Mouse (Mus musculus) heart, postnatal 0 days (tissue): ENCODE data around the gene Tfpi. TPM values are rescaled to one million over a fixed set of nuclear protein-coding genes. Genes with fewer than 3 reads are reported as not detected.
A peak's percentile ranks its signal among the peaks of the same experiment; 100 is the strongest.

Experiments used
- ATAC-seq: fragments of 200-750 bp; cut with Nextera tagmentation; 2 replicates; pipeline ENCODE4 v1.8.0; 2017; ENCODE audit warnings: low read depth, moderate number of reproducible peaks, moderate library complexity; ENCODE audit not compliant: insufficient read depth
- DNase-seq: peaks from one replicate; pipeline ENCODE4 v3.0.0-alpha.2; 2016; ENCODE audit warnings: low spot score
- H3K27ac ChIP-seq: fragments of 300-500 bp; sonication (generic); 2 replicates; pipeline ENCODE4 v1.5.1; 2014; ENCODE audit warnings: low read depth, mild to moderate bottlenecking
- H3K27me3 ChIP-seq: fragments of 300-500 bp; sonication (generic); 2 replicates; pipeline ENCODE4 v1.6.1; 2014; ENCODE audit warnings: low read length, mixed read lengths; ENCODE audit not compliant: control insufficient read depth, insufficient read depth
- H3K36me3 ChIP-seq: fragments of 300-500 bp; sonication (generic); replicated peaks from 2 replicates; pipeline ENCODE4 v1.6.1; 2014; ENCODE audit warnings: low read length, mixed read lengths; ENCODE audit not compliant: control insufficient read depth, insufficient read depth
- H3K4me1 ChIP-seq: fragments of 300-500 bp; sonication (generic); 2 replicates; pipeline ENCODE4 v1.6.1; 2014; ENCODE audit warnings: antibody characterized with exemption; ENCODE audit not compliant: control insufficient read depth, insufficient read depth
- H3K4me2 ChIP-seq: fragments of 300-500 bp; sonication (generic); 2 replicates; pipeline ENCODE4 v1.6.1; 2014; ENCODE audit warnings: low read depth, mild to moderate bottlenecking, low read length, moderate library complexity
- H3K4me3 ChIP-seq: fragments of 300-500 bp; sonication (generic); 2 replicates; pipeline ENCODE4 v1.5.1; 2014; ENCODE audit warnings: low read depth, low read length
- H3K9ac ChIP-seq: fragments of 300-500 bp; sonication (generic); replicated peaks from 2 replicates; pipeline ENCODE4 v1.6.1; 2014; ENCODE audit warnings: low read depth, low read length, mixed read lengths
- H3K9me3 ChIP-seq: fragments of 300-500 bp; sonication (generic); replicated peaks from 2 replicates; pipeline ENCODE4 v1.6.1; 2016; ENCODE audit warnings: low read length; ENCODE audit not compliant: control insufficient read depth
- CTCF ChIP-seq: IDR thresholded peaks from 2 replicates; pipeline ENCODE4 v1.5.1; 2016; ENCODE audit warnings: antibody characterized with exemption, control low read depth, low read depth
- EP300 ChIP-seq: IDR thresholded peaks from 2 replicates; pipeline ENCODE4 v1.6.1; 2016; ENCODE audit warnings: antibody characterized with exemption, low read depth
- WGBS: fragments of 180-500 bp; shearing (Covaris S2); extraction: QIAGEN DNeasy Blood & Tissue Kit; methylation state at CpG from one replicate; pipeline ENCODE4 v1.1.7; 2014; 5-methylcytosine and 5-hydroxymethylcytosine counted together
- polyA plus RNA-seq: library from polyadenylated mRNA; unstranded; fragments of >200 nt; fragmentation: Nextera tagmentation; extraction: Ambion mirVana; gene quantifications from 2 replicates; pipeline ENCODE4 v1.2.1, GENCODE M21; 2015
- total RNA-seq: library from RNA; depleted of rRNA; stranded (reverse); fragments of >200 nt; gene quantifications from 2 replicates; pipeline ENCODE4 v1.2.3, GENCODE M21; 2014; ENCODE audit warnings: low replicate concordance; rRNA removed

Tfpi gene
- total RNA-seq (55.2 and 58.1 TPM in 2 replicates), polyA plus RNA-seq (58.4 and 59.5 TPM in 2 replicates)

GRCm38 (mm10) chr2:84476577-84476976 is at the start of gene Tfpi:
TSS of gene Tfpi (minus strand) at chr2:84476775.
- Histone ChIP-seq H3K36me3 (0 out of 2 replicates have a peak, but pooled peaks cover 9% of the 10 kb centered on the region), H3K27me3 (no peaks in the 10 kb centered on the region), H3K4me2 (peak within 1 kb of the TSS; percentile 67), H3K4me3 (peak within 1 kb of the TSS; percentile 47), H3K9me3 (no peaks in the 10 kb centered on the region), H3K4me1 (peaks cover 27% of the 10 kb centered on the region), H3K27ac (peak within 1 kb of the TSS; percentile 89), H3K9ac (peak within 1 kb of the TSS; percentile 55)
- peak; percentile 72 for DNase-seq
- 9% methylated on average over 4 of the region's 4 CpGs for WGBS
- peak; percentile 63; the same call in 1 of the 2 replicates for TF ChIP-seq EP300
- no peak for TF ChIP-seq CTCF
- ATAC-seq = peak; percentile 80

DNA sequence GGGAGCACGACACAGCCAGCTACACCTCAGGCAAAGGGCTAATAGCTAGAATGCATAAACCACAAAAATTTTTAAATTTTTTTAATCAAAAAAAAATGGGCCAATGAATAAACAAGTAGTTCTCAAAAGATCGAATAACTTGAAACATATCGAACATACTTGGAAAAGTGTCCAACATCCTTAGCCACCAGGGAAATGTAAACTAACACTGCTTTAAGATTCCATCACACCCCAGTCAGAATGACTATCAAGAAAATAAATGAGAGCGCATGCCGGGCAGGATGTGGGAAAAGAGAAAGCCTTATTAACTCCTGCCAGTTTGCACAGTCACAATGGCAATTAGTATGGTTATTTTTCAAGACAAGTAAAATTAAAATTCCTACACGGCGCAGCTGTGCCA is 49.6 kb upstream of the Tfpi start:
- DNase-seq = no peak
- H3K27me3 ChIP-seq = no peaks in the 10 kb centered on the region
- no peak overlapping the region for H3K9ac ChIP-seq
- no peak for TF ChIP-seq CTCF
- no peak for TF ChIP-seq EP300
- H3K4me1 ChIP-seq = no peaks in the 10 kb centered on the region
- 74% methylated on average over 7 of the region's 7 CpGs for WGBS
- H3K36me3 ChIP-seq = no peaks in the 10 kb centered on the region
- no peaks in the 10 kb centered on the region for H3K9me3 ChIP-seq
- H3K27ac ChIP-seq = no peak overlapping the region
- ATAC-seq = no peak
- no peak overlapping the region for H3K4me2 ChIP-seq
- no peak overlapping the region for H3K4me3 ChIP-seq

DNA sequence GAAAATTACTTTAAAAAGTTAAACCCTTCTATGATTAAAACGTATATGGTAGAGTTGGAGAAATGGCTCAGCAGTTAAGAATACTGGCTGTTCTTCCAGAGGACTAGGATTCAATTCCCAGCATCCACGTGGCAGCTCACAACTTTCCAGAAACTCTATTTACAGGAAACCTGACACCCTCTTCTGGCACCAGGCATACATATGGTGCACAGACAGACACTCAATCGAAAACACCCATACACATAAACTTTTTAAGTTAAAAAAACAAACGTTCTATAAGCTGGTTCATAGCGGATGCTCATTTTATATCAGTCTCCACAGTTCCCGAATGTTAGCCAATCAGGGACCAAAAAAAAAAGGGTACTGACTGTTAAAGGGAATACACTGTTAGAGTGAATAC is 49.2 kb upstream of the Tfpi start:
- no peak overlapping the region for H3K4me2 ChIP-seq
- H3K27ac ChIP-seq = no peak overlapping the region
- no peak for TF ChIP-seq CTCF
- no peak for TF ChIP-seq EP300
- WGBS = 76% methylated on average over 6 of the region's 6 CpGs
- DNase-seq = no peak
- no peaks in the 10 kb centered on the region for H3K36me3 ChIP-seq
- H3K4me1 ChIP-seq = no peaks in the 10 kb centered on the region
- no peaks in the 10 kb centered on the region for H3K27me3 ChIP-seq
- H3K4me3 ChIP-seq = no peak overlapping the region
- H3K9me3 ChIP-seq = no peaks in the 10 kb centered on the region
- H3K9ac ChIP-seq = no peak overlapping the region
- no peak for ATAC-seq

GRCm38 (mm10) chr2:84525047-84525446 is 48.5 kb upstream of the Tfpi start:
- no peak for ATAC-seq
- no peak overlapping the region for H3K27ac ChIP-seq
- no peak overlapping the region for H3K9ac ChIP-seq
- H3K27me3 ChIP-seq = no peaks in the 10 kb centered on the region
- H3K4me1 ChIP-seq = no peaks in the 10 kb centered on the region
- no peak for DNase-seq
- H3K9me3 ChIP-seq = no peaks in the 10 kb centered on the region
- TF ChIP-seq EP300 (no peak), CTCF (no peak)
- no peak overlapping the region for H3K4me3 ChIP-seq
- 33% methylated on average over 5 of the region's 5 CpGs for WGBS
- H3K4me2 ChIP-seq = no peak overlapping the region
- no peaks in the 10 kb centered on the region for H3K36me3 ChIP-seq

DNA sequence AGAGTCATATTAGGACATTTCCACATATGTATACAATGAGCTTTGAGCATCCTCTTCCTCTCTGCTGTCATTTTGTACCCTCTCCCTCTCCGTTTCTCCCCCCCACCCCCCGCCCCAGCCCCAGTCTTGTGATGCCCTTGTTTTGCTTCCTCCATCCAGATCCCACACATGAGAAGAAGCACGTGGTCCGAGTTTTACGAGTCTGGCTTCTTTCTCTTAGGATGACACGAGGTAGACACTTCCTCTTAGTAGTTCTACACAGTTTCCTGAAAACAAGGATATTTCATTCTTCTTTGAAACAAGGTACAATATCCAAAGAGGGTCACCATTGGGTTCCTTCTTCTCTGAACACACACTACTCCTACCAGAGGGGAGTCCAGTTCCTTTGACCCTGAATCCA is 47.4 kb upstream of the Tfpi start:
- Histone ChIP-seq H3K4me3 (no peak overlapping the region), H3K27me3 (no peaks in the 10 kb centered on the region), H3K9ac (no peak overlapping the region), H3K4me1 (peaks cover 8% of the 10 kb centered on the region), H3K9me3 (no peaks in the 10 kb centered on the region), H3K36me3 (no peaks in the 10 kb centered on the region), H3K27ac (no peak overlapping the region), H3K4me2 (no peak overlapping the region)
- no peak for TF ChIP-seq EP300
- no peak for TF ChIP-seq CTCF
- ATAC-seq (no peak), DNase-seq (no peak)
- WGBS = 64% methylated on average over 6 of the region's 6 CpGs
